Mouse (Mus musculus) intestine, postnatal 0 days (tissue): ENCODE results near the gene Itsn1. TPM values are rescaled to one million over a fixed set of nuclear protein-coding genes. Genes with fewer than 3 reads are reported as not detected.

Source experiments
- ATAC-seq: fragments of 200-750 bp; cut with Nextera tagmentation; 2 replicates; pipeline ENCODE4 v1.8.0; 2017; ENCODE audit warnings: mild to moderate bottlenecking, moderate TSS enrichment, moderate library complexity
- H3K27ac ChIP-seq: fragments of 300-500 bp; sonication (generic); 2 replicates; pipeline ENCODE4 v1.5.1; 2014; ENCODE audit warnings: mild to moderate bottlenecking, low read depth, low read length, moderate library complexity
- H3K27me3 ChIP-seq: fragments of 300-500 bp; sonication (generic); replicated peaks from 2 replicates; pipeline ENCODE4 v1.6.1; 2014; ENCODE audit warnings: low read length, mixed read lengths; ENCODE audit not compliant: control insufficient read depth, insufficient read depth
- H3K36me3 ChIP-seq: fragments of 300-500 bp; sonication (generic); 2 replicates; pipeline ENCODE4 v1.6.1; 2014; ENCODE audit warnings: mild to moderate bottlenecking, moderate library complexity; ENCODE audit not compliant: control insufficient read depth, insufficient read depth
- H3K4me1 ChIP-seq: fragments of 300-500 bp; sonication (generic); replicated peaks from 2 replicates; pipeline ENCODE4 v1.6.1; 2014; ENCODE audit warnings: antibody characterized with exemption, low read length, mixed read lengths; ENCODE audit not compliant: control insufficient read depth, insufficient read depth
- H3K4me2 ChIP-seq: fragments of 300-500 bp; sonication (generic); replicated peaks from 2 replicates; pipeline ENCODE4 v1.6.1; 2014; ENCODE audit warnings: low read depth, mild to moderate bottlenecking, moderate library complexity
- H3K4me3 ChIP-seq: fragments of 300-500 bp; sonication (generic); 2 replicates; pipeline ENCODE4 v1.5.1; 2014; ENCODE audit warnings: low read depth, low read length
- H3K9ac ChIP-seq: fragments of 300-500 bp; sonication (generic); 2 replicates; pipeline ENCODE4 v1.6.1; 2014; ENCODE audit warnings: mild to moderate bottlenecking, low read depth, low read length
- H3K9me3 ChIP-seq: fragments of 300-500 bp; sonication (generic); 2 replicates; pipeline ENCODE4 v1.6.1; 2016; ENCODE audit warnings: mixed run types; ENCODE audit not compliant: control insufficient read depth
- CTCF ChIP-seq: sonication (generic); IDR thresholded peaks from 2 replicates; pipeline ENCODE4 v1.5.1; 2016; ENCODE audit warnings: low read depth, mild to moderate bottlenecking, control low read depth, antibody characterized with exemption, moderate library complexity
- WGBS: fragments of 180-500 bp; shearing (Covaris S2); extraction: QIAGEN DNeasy Blood & Tissue Kit; methylation state at CpG from one replicate; pipeline ENCODE4 v1.1.7; 2014; 5-methylcytosine and 5-hydroxymethylcytosine counted together
- polyA plus RNA-seq: library from polyadenylated mRNA; unstranded; fragments of >200 nt; fragmentation: Nextera tagmentation; extraction: Ambion mirVana; gene quantifications from 2 replicates; pipeline ENCODE4 v1.2.1, GENCODE M21; 2015

The Itsn1 gene
- polyA plus RNA-seq, 1 experiment from 2014 or later, result 6.2 TPM

DNA sequence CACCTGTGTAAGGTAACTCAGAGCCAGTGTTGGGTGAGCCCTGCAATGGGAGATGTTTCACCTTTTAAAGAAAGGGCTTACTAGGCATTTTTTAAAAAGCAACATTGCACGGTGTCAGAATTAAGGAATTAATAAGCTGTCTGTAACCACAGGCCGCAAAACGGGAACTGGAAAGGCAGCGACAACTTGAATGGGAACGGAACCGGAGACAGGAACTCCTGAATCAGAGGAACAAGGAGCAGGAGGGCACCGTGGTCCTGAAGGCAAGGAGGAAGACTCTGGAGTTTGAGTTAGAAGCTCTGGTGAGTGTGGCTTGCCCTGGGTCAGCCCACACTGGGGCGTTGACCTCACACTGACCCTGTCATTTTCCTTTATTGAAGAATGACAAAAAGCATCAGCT lies 91.2 kb downstream of the Itsn1 start:
- Histone ChIP-seq H3K4me2 (no peak overlapping the region), H3K27me3 (no peaks in the 10 kb centered on the region), H3K9ac (no peak overlapping the region), H3K27ac (no peak overlapping the region), H3K36me3 (peaks cover 59% of the 10 kb centered on the region), H3K4me1 (no peaks in the 10 kb centered on the region), H3K4me3 (no peak overlapping the region), H3K9me3 (no peaks in the 10 kb centered on the region)
- ATAC-seq, result no peak
- 84% methylated on average over 8 of the region's 8 CpGs for WGBS
- TF ChIP-seq CTCF, result no peak

DNA sequence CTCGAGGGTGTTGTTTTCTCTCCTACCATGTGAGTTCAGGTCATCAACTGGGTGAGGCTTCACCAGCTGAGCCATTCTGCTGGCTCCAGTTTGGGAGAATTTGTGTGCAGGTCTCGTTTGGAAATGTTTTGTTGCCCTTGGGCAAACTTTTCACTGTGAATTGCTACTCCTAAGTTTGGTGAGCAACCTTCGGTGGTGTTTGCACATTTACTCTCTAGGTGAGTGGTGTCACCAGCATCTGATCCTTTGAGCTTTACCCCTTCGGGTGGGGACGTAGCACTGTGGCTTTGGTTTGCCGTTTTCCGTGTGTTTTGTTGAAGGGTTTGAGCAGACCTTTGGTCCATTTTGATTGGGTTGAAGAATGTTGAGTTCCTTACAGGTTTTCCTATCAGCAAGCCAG lies 93.2 kb downstream of the Itsn1 start:
- no peak for ATAC-seq
- Histone ChIP-seq H3K4me2 (no peak overlapping the region), H3K27ac (no peak overlapping the region), H3K9ac (no peak overlapping the region), H3K4me1 (no peaks in the 10 kb centered on the region), H3K4me3 (no peak overlapping the region), H3K9me3 (no peaks in the 10 kb centered on the region), H3K27me3 (no peaks in the 10 kb centered on the region), H3K36me3 (peaks cover 40% of the 10 kb centered on the region)
- no peak for TF ChIP-seq CTCF
- 76% methylated on average over 7 of the region's 7 CpGs for WGBS

DNA sequence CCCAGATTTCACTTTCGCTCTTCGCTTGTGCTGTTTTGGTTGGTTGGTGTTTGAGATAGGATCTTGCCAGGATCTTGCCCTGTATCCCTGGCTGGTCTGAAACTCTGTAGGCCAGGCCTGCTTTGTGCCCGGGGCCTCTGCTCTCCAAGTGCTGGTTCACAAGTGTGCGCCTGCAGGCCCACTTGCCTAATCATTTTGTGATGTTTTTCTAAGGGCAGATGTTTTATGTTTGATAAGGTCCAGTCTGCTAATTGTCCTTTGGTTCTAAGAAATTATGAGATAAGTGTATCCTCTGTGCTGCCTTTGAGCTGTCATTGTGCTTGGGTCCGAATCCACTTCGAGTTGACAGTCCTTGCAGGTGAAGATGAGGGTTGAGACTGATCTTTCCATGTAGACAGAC lies 93.7 kb downstream of the Itsn1 start:
- H3K27me3 ChIP-seq, result no peaks in the 10 kb centered on the region
- TF ChIP-seq CTCF, result no peak
- H3K4me3 ChIP-seq, result no peak overlapping the region
- H3K4me1 ChIP-seq, result no peaks in the 10 kb centered on the region
- no peak overlapping the region for H3K9ac ChIP-seq
- no peak overlapping the region for H3K4me2 ChIP-seq
- 93% methylated on average over 6 of the region's 6 CpGs for WGBS
- no peak overlapping the region for H3K27ac ChIP-seq
- no peaks in the 10 kb centered on the region for H3K9me3 ChIP-seq
- ATAC-seq, result no peak
- peaks cover 37% of the 10 kb centered on the region for H3K36me3 ChIP-seq

DNA sequence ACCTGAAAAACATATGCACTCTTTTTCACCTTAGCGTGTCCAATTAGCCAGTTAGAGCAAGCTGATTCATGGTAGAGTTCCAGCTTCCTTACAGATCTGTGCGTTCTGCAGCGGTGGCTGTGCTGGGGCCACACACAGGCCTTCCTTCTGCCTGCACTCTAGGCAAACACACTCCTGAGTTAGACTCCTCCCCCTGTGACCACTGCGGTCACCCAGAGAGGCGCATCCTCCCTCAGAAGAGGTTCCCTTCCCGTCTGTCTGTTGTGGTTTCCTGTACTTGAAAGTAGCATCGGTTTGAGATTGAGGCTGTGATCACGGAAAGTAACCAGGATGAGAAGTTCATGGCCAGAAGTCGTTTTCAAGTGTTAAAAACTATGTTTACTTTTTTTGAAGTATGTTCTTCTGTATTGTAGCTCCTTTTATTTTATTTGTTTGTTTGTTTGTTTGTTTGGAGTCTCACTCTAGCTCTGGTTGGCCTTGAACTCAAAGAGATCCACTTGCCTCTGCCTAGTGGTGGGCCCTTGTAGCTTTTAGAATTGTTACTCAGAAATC lies 96.8 kb downstream of the Itsn1 start:
- Histone ChIP-seq H3K27ac (no peak overlapping the region), H3K4me3 (no peak overlapping the region), H3K27me3 (no peaks in the 10 kb centered on the region), H3K4me1 (0 out of 2 replicates have a peak, but pooled peaks cover 2% of the 10 kb centered on the region), H3K9me3 (no peaks in the 10 kb centered on the region), H3K36me3 (peaks cover 26% of the 10 kb centered on the region), H3K4me2 (no peak overlapping the region), H3K9ac (no peak overlapping the region)
- WGBS, result 48% methylated on average over 9 of the region's 9 CpGs
- no peak for TF ChIP-seq CTCF
- ATAC-seq, result peak; percentile 36; the same call in 1 of the 2 replicates

DNA sequence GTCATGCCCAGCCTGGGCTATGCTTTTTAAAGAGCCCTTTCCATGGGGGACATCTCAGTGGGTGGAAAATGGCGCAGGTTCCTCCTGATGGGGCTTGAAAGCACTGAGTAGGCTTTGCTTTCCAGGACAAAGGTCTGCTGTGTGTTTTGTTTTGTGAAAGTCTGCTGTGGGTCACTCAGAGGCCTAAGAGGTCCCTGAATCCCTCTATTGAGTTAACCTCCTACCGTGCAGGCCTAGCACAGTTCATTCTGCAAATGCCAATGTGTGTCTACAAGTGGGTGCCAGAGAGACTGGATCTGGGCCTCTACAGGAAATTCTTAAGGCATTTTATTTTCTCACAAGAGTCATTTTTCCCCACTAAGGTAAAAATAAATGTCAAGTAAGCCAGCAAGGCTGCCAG lies 97.8 kb downstream of the Itsn1 start:
- no peak overlapping the region for H3K4me2 ChIP-seq
- H3K36me3 ChIP-seq, result peaks cover 19% of the 10 kb centered on the region
- no peak for TF ChIP-seq CTCF
- H3K4me3 ChIP-seq, result no peak overlapping the region
- H3K27me3 ChIP-seq, result no peaks in the 10 kb centered on the region
- H3K9ac ChIP-seq, result no peak overlapping the region
- WGBS, result 73% methylated on average over 2 of the region's 2 CpGs
- 0 out of 2 replicates have a peak, but pooled peaks cover 2% of the 10 kb centered on the region for H3K4me1 ChIP-seq
- no peaks in the 10 kb centered on the region for H3K9me3 ChIP-seq
- no peak overlapping the region for H3K27ac ChIP-seq
- ATAC-seq, result no peak

DNA sequence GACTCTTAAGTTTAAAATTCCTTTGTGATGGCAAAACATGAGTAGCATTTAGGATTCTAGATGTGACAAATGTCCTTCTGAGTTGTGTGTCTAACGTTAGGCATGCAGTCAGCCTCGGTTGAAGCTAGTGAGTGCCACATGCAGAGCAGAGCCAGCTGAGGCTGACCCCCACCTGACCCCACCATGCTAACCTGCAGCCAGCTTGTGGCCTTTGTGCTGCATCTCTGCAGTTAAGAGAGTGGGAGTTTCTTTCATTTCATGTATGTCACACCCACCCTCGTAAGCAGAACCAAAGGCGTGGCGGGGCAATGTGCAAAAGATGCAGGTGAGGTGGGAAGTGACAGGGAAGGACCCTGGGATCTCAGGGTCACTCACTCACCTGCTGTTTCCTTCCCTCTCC lies 98.4 kb downstream of the Itsn1 start:
- Histone ChIP-seq H3K27me3 (no peaks in the 10 kb centered on the region), H3K27ac (no peak overlapping the region; the same call in 1 of the 2 replicates), H3K9me3 (no peaks in the 10 kb centered on the region), H3K9ac (no peak overlapping the region), H3K4me3 (no peak overlapping the region), H3K4me1 (0 out of 2 replicates have a peak, but pooled peaks cover 2% of the 10 kb centered on the region), H3K4me2 (no peak overlapping the region), H3K36me3 (peaks cover 17% of the 10 kb centered on the region)
- ATAC-seq, result peak; percentile 69; the same call in 1 of the 2 replicates
- 33% methylated on average over 5 of the region's 5 CpGs for WGBS
- no peak for TF ChIP-seq CTCF

DNA sequence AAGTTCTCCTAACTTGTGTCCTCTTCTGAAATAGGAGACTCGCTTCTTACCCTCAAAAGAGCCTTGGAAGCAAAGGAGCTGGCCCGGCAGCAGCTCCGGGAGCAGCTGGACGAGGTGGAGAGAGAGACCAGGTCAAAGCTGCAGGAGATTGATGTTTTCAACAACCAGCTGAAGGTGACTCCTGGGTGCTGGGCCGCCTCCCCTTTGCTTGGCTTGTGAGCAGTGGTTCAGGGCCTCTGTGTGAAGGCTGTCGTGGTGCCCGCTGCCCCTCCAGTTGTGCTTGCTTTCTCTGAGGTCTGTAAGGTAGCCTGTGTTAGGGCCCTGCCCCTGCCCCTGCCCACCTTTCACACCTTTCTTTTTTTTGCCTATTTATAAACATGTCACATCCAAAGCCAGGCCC lies 99.1 kb downstream of the Itsn1 start:
- Histone ChIP-seq H3K4me3 (no peak overlapping the region), H3K4me2 (no peak overlapping the region), H3K36me3 (peaks cover 16% of the 10 kb centered on the region), H3K27ac (peak overlapping the region; percentile 54), H3K9me3 (no peaks in the 10 kb centered on the region), H3K4me1 (0 out of 2 replicates have a peak, but pooled peaks cover 2% of the 10 kb centered on the region), H3K9ac (no peak overlapping the region), H3K27me3 (no peaks in the 10 kb centered on the region)
- WGBS, result 72% methylated on average over 7 of the region's 7 CpGs
- TF ChIP-seq CTCF, result no peak
- ATAC-seq, result no peak
